ENCODE assay signal across 8 mouse cellular contexts in genomic region chr10:79745898-79746773, GRCm38 (mm10). TPM values are rescaled to one million over a fixed set of nuclear protein-coding genes. Genes with fewer than 3 reads are reported as not detected.
DNase-seq lines count a peak whose midpoint lies in the region; ATAC-seq lines count a peak whose summit lies in the region.

Gene Polrmt (minus strand): TSS chr10:79746581.

- 4% methylated on average over 38 of the region's 38 CpGs for WGBS in hindbrain, embryonic 15.5 days

- DNase-seq in T-cell, adult 2 months (ENCODE audit: low spot score): peak; percentile 97
- peak; percentile 95 to 96 for DNase-seq in cerebellum, postnatal 36 days
- peak; percentile 92 to 98 for DNase-seq in frontal cortex, postnatal 36 days (ENCODE audit: low spot score in 2 of 2)
- peak; percentile 98 for DNase-seq in left cerebral cortex, adult 11 months (ENCODE audit: low spot score)
- DNase-seq in lung, postnatal 4 days: peak; percentile 96 to 98
- DNase-seq in retina, postnatal 7 days (ENCODE audit: low read depth, low spot score): peak; percentile 92
- DNase-seq in urinary bladder, adult 2 months (ENCODE audit: low spot score): peak; percentile 80

- 0 out of 2 replicates have a peak within 1 kb of the TSS, but pooled peaks have one; percentile 34 for H3K27ac ChIP-seq in hindbrain, embryonic 15.5 days (replicated peaks)

- no peaks in the 10 kb centered on the region for H3K9me3 ChIP-seq in hindbrain, embryonic 15.5 days

- peak within 1 kb of the TSS; percentile 58 for H3K4me2 ChIP-seq in hindbrain, embryonic 15.5 days

- H3K9ac ChIP-seq in hindbrain, embryonic 15.5 days: peak within 1 kb of the TSS; percentile 47

- ATAC-seq in hindbrain, embryonic 15.5 days (ENCODE audit: low FRiP score, low read depth): peak; percentile 96

- peak within 1 kb of the TSS; percentile 60 for H3K4me3 ChIP-seq in hindbrain, embryonic 15.5 days

- H3K36me3 ChIP-seq in hindbrain, embryonic 15.5 days: peaks cover 27% of the 10 kb centered on the region

- H3K4me1 ChIP-seq in hindbrain, embryonic 15.5 days (replicated peaks): peaks cover 14% of the 10 kb centered on the region

- H3K27me3 ChIP-seq in hindbrain, embryonic 15.5 days: no peaks in the 10 kb centered on the region

RNA-seq across cellular contexts. Expression of gene Polrmt, which starts in this region (rescaled TPM):
- polyA plus RNA-seq in hindbrain, embryonic 15.5 days (2015; fragmentation: Nextera tagmentation; extraction: Ambion mirVana): 37.0 and 43.0 TPM in 2 replicates
- polyA plus RNA-seq in urinary bladder, adult 2 months (2012; rRNA removed): 28.5 and 31.7 TPM in 2 replicates

Comparison
In these comparisons a context has a peak if more than half of its experiments do, and no peak if none do; other contexts are left out.
1. Peak in every context shown above with its lines: DNase-seq, ATAC-seq, H3K4me3 ChIP-seq and H3K27ac ChIP-seq.